Mouse (Mus musculus) heart, embryonic 16.5 days (tissue): ENCODE measurements around the gene 4930470P17Rik. TPM values are rescaled to one million over a fixed set of nuclear protein-coding genes. Genes with fewer than 3 reads are reported as not detected.
"Not testable (repeated sequence)": the region's sequence is repeated elsewhere in the genome, so short reads cannot be mapped to it uniquely, and the experiment has no call there.

Source experiments
- ATAC-seq: fragments of 200-750 bp; cut with Nextera tagmentation; replicated peaks from 2 replicates; pipeline ENCODE4 v1.8.0; 2017; ENCODE audit warnings: moderate number of reproducible peaks; ENCODE audit not compliant: insufficient read depth, low FRiP score; ENCODE audit errors: extremely low read depth
- H3K27ac ChIP-seq: fragments of 300-500 bp; sonication (generic); 2 replicates; pipeline ENCODE4 v1.5.1; 2014; ENCODE audit warnings: mild to moderate bottlenecking, low read length, control low read depth, moderate library complexity
- H3K27me3 ChIP-seq: fragments of 300-500 bp; sonication (generic); 2 replicates; pipeline ENCODE4 v1.6.1; 2014; ENCODE audit warnings: low read length, mixed read lengths; ENCODE audit not compliant: control insufficient read depth, insufficient read depth
- H3K36me3 ChIP-seq: fragments of 300-500 bp; sonication (generic); 2 replicates; pipeline ENCODE4 v1.6.1; 2014; ENCODE audit not compliant: control insufficient read depth, insufficient read depth
- H3K4me1 ChIP-seq: fragments of 300-500 bp; sonication (generic); 2 replicates; pipeline ENCODE4 v1.6.1; 2014; ENCODE audit warnings: low read length, mixed read lengths; ENCODE audit not compliant: control insufficient read depth, insufficient read depth
- H3K4me2 ChIP-seq: fragments of 300-500 bp; sonication (generic); 2 replicates; pipeline ENCODE4 v1.6.1; 2014; ENCODE audit warnings: low read depth, mild to moderate bottlenecking, control low read depth, low read length
- H3K4me3 ChIP-seq: fragments of 300-500 bp; sonication (generic); 2 replicates; pipeline ENCODE4 v1.5.1; 2014; ENCODE audit warnings: mild to moderate bottlenecking, control low read depth, low read length
- H3K9ac ChIP-seq: fragments of 300-500 bp; sonication (generic); 2 replicates; pipeline ENCODE4 v1.6.1; 2014; ENCODE audit warnings: low read length, control low read depth
- H3K9me3 ChIP-seq: fragments of 300-500 bp; sonication (generic); replicated peaks from 2 replicates; pipeline ENCODE4 v1.6.1; 2016; ENCODE audit warnings: low read length; ENCODE audit not compliant: control insufficient read depth
- WGBS: fragments of 180-500 bp; shearing (Covaris S2); extraction: QIAGEN DNeasy Blood & Tissue Kit; methylation state at CpG from one replicate; pipeline ENCODE4 v1.1.7; 2014; 5-methylcytosine and 5-hydroxymethylcytosine counted together
- polyA plus RNA-seq: library from polyadenylated mRNA; unstranded; fragments of >200 nt; fragmentation: Nextera tagmentation; extraction: Ambion mirVana; gene quantifications from 2 replicates; pipeline ENCODE4 v1.2.1, GENCODE M21; 2015

Gene 4930470P17Rik
- polyA plus RNA-seq, 1 experiment from 2014 or later = not detected

- WGBS = 95% methylated on average over 1 of the region's 1 CpGs
- Histone ChIP-seq H3K27me3 (no peaks in the 10 kb centered on the region), H3K4me3 (no peak overlapping the region), H3K36me3 (no peaks in the 10 kb centered on the region), H3K27ac (no peak overlapping the region), H3K9me3 (peaks cover 8% of the 10 kb centered on the region), H3K4me1 (no peaks in the 10 kb centered on the region), H3K9ac (no peak overlapping the region), H3K4me2 (no peak overlapping the region)
- no peak for ATAC-seq
These were observed 29.6 kb upstream of the 4930470P17Rik start for GRCm38 (mm10) chr2:170631375-170631774.

GRCm38 (mm10) chr2:170630553-170630952, 28.7 kb upstream of the 4930470P17Rik start:
- Histone ChIP-seq H3K27me3 (no peaks in the 10 kb centered on the region), H3K4me2 (no peak overlapping the region), H3K4me3 (no peak overlapping the region), H3K9ac (no peak overlapping the region), H3K36me3 (no peaks in the 10 kb centered on the region), H3K27ac (no peak overlapping the region), H3K9me3 (peaks cover 8% of the 10 kb centered on the region), H3K4me1 (no peaks in the 10 kb centered on the region)
- 49% methylated on average over 11 of the region's 11 CpGs for WGBS
- no peak for ATAC-seq

GRCm38 (mm10) chr2:170627991-170628390, 26.2 kb upstream of the 4930470P17Rik start:
- not testable (repeated sequence) for H3K4me3 ChIP-seq, H3K4me1 ChIP-seq, H3K27ac ChIP-seq, H3K36me3 ChIP-seq, ATAC-seq, H3K9ac ChIP-seq, H3K27me3 ChIP-seq, H3K9me3 ChIP-seq, H3K4me2 ChIP-seq
- 80% methylated on average over 11 of the region's 11 CpGs for WGBS

GRCm38 (mm10) chr2:170624201-170624880, 22.5 kb upstream of the 4930470P17Rik start:
- not testable (repeated sequence) for H3K27me3 ChIP-seq, H3K9me3 ChIP-seq, H3K27ac ChIP-seq, ATAC-seq, H3K4me3 ChIP-seq, H3K4me2 ChIP-seq, H3K4me1 ChIP-seq, H3K36me3 ChIP-seq, H3K9ac ChIP-seq
- 75% methylated on average over 1 of the region's 1 CpGs for WGBS

DNA sequence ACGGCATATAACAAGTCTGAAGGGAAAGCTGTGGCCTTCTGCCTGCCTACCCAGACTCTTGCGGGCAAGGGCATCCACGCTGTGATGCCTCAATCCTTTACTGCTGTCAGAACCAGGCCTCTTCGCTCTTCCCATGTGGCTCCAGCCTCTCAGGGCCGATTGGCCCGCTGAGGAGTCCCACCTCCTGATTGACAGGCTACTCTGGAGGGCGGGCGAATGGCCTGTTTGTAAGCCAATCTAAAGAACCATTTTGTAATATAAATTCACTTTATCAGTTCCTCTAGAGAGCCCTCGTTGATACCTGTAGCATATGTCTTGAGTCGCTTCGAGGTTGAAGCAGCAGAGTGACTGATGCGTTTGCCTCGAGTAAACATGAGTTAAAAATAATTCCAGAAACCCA, 21.2 kb upstream of the 4930470P17Rik start:
- no peaks in the 10 kb centered on the region for H3K36me3 ChIP-seq
- no peak overlapping the region for H3K4me3 ChIP-seq
- no peak overlapping the region for H3K9ac ChIP-seq
- 83% methylated on average over 13 of the region's 13 CpGs for WGBS
- H3K27ac ChIP-seq = no peak overlapping the region
- no peaks in the 10 kb centered on the region for H3K27me3 ChIP-seq
- no peak for ATAC-seq
- no peaks in the 10 kb centered on the region for H3K9me3 ChIP-seq
- H3K4me2 ChIP-seq = no peak overlapping the region
- no peaks in the 10 kb centered on the region for H3K4me1 ChIP-seq

- Histone ChIP-seq H3K9ac (no peak overlapping the region), H3K4me2 (no peak overlapping the region), H3K4me3 (no peak overlapping the region), H3K9me3 (no peaks in the 10 kb centered on the region), H3K27ac (no peak overlapping the region), H3K36me3 (no peaks in the 10 kb centered on the region), H3K27me3 (no peaks in the 10 kb centered on the region), H3K4me1 (no peaks in the 10 kb centered on the region)
- no peak for ATAC-seq
- 77% methylated on average over 12 of the region's 12 CpGs for WGBS
These were observed 17.2 kb upstream of the 4930470P17Rik start for GRCm38 (mm10) chr2:170618862-170619492.

GRCm38 (mm10) chr2:170611794-170612193, 10.0 kb upstream of the 4930470P17Rik start:
- WGBS = 75% methylated on average over 5 of the region's 5 CpGs
- not testable (repeated sequence) for H3K27ac ChIP-seq, H3K9me3 ChIP-seq, H3K4me2 ChIP-seq, H3K4me1 ChIP-seq, ATAC-seq, H3K36me3 ChIP-seq, H3K27me3 ChIP-seq, H3K9ac ChIP-seq, H3K4me3 ChIP-seq

DNA sequence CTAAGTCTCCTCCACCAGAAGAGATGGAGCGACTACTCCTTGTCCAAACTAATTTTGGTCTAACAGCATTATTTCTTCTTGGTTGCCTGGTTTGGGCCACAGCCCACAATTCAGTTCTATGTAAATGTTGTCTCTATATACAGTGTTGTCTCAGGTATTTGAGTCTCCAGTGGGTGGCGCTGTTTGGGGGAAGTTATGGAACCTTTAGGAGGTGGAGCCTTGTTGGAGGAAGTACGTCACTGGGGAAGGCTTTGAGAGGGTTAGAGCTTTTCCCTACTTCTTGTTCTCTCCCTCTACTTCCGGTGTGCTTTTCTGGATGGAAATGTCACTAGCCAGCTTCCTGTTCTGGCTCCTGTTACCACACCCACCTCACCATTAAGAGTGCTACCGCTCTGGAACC, 646 bp downstream of the 4930470P17Rik start:
- no peak overlapping the region for H3K4me3 ChIP-seq
- WGBS = 77% methylated on average over 5 of the region's 5 CpGs
- H3K9me3 ChIP-seq = no peaks in the 10 kb centered on the region
- no peak for ATAC-seq
- H3K27ac ChIP-seq = no peak overlapping the region
- no peak overlapping the region for H3K4me2 ChIP-seq
- no peak overlapping the region for H3K9ac ChIP-seq
- no peaks in the 10 kb centered on the region for H3K36me3 ChIP-seq
- H3K4me1 ChIP-seq = no peaks in the 10 kb centered on the region
- H3K27me3 ChIP-seq = no peaks in the 10 kb centered on the region

- H3K27me3 ChIP-seq = no peaks in the 10 kb centered on the region
- H3K4me2 ChIP-seq = no peak overlapping the region
- WGBS = 10% methylated on average over 2 of the region's 2 CpGs
- H3K9ac ChIP-seq = no peak overlapping the region
- H3K36me3 ChIP-seq = no peaks in the 10 kb centered on the region
- ATAC-seq = no peak
- H3K4me1 ChIP-seq = no peaks in the 10 kb centered on the region
- peaks cover 3% of the 10 kb centered on the region; the same call in 1 of the 2 replicates for H3K9me3 ChIP-seq
- no peak overlapping the region for H3K4me3 ChIP-seq
- H3K27ac ChIP-seq = no peak overlapping the region
These were observed 4.2 kb downstream of the 4930470P17Rik start for GRCm38 (mm10) chr2:170597586-170597985.
